In genomic region chr2:173352756-173353139, GRCm38 (mm10) we compare ENCODE assay signal across 8 mouse cellular contexts.
DNase-seq lines count a peak whose midpoint lies in the region; ATAC-seq and TF ChIP-seq lines count a peak whose summit lies in the region.

No protein-coding gene starts in this region.

- no peaks in the 10 kb centered on the region for H3K27me3 ChIP-seq in heart, embryonic 11.5 days (ENCODE audit: control insufficient read depth, insufficient read depth, low read length)
- no peaks in the 10 kb centered on the region for H3K27me3 ChIP-seq in midbrain, embryonic 11.5 days (ENCODE audit: control insufficient read depth, insufficient read depth, low read length)
- no peaks in the 10 kb centered on the region for H3K27me3 ChIP-seq in midbrain, embryonic 13.5 days
- no peaks in the 10 kb centered on the region for H3K27me3 ChIP-seq in hindbrain, embryonic 14.5 days (ENCODE audit: control insufficient read depth, insufficient read depth, low read length)
- no peaks in the 10 kb centered on the region for H3K27me3 ChIP-seq in small intestine, adult 2 months (ENCODE audit: control insufficient read depth, insufficient read depth, low read length)

- no peak for DNase-seq in heart, postnatal 25 days (ENCODE audit: low spot score)
- no peak for DNase-seq in midbrain, embryonic 11.5 days (ENCODE audit: low spot score, missing footprints)
- DNase-seq in hindbrain, embryonic 14.5 days (ENCODE audit: low spot score): no peak
- no peak for DNase-seq in left cerebral cortex, postnatal 4 days
- DNase-seq in retina, postnatal 1 day: no peak

- no peaks in the 10 kb centered on the region for H3K9me3 ChIP-seq in heart, embryonic 11.5 days (replicated peaks; ENCODE audit: control insufficient read depth, low read length)
- H3K9me3 ChIP-seq in midbrain, embryonic 11.5 days (ENCODE audit: control insufficient read depth, low read length): no peaks in the 10 kb centered on the region
- no peaks in the 10 kb centered on the region for H3K9me3 ChIP-seq in midbrain, embryonic 13.5 days
- no peaks in the 10 kb centered on the region for H3K9me3 ChIP-seq in hindbrain, embryonic 14.5 days (ENCODE audit: control insufficient read depth, low read length)

- no peak for TF ChIP-seq POLR2A in small intestine, adult 2 months (IDR thresholded peaks at IDR 0.05; ENCODE audit: low read depth, low read length)

- H3K9ac ChIP-seq in heart, embryonic 11.5 days (ENCODE audit: low read depth, low read length): no peak overlapping the region
- no peak overlapping the region for H3K9ac ChIP-seq in midbrain, embryonic 11.5 days (ENCODE audit: low read length)
- H3K9ac ChIP-seq in midbrain, embryonic 13.5 days (replicated peaks): no peak overlapping the region
- no peak overlapping the region for H3K9ac ChIP-seq in hindbrain, embryonic 14.5 days

- no peak for TF ChIP-seq CTCF in small intestine, adult 2 months (IDR thresholded peaks at IDR 0.05; ENCODE audit: extremely low read depth, insufficient read length, insufficient replicate concordance, low read depth, low read length)

- 41% methylated on average over 3 of the region's 3 CpGs for WGBS in heart, embryonic 11.5 days (ENCODE audit: insufficient replicate concordance)
- 61% methylated on average over 3 of the region's 3 CpGs for WGBS in midbrain, embryonic 11.5 days
- WGBS in midbrain, embryonic 13.5 days: 66% methylated on average over 3 of the region's 3 CpGs
- 36% methylated on average over 3 of the region's 3 CpGs for WGBS in hindbrain, embryonic 14.5 days
- 63% methylated on average over 3 of the region's 3 CpGs for WGBS in small intestine, adult 2 months

- peaks cover 16% of the 10 kb centered on the region for H3K4me1 ChIP-seq in heart, embryonic 11.5 days (ENCODE audit: control insufficient read depth, insufficient read depth, low read length)
- no peaks in the 10 kb centered on the region for H3K4me1 ChIP-seq in midbrain, embryonic 11.5 days (ENCODE audit: control insufficient read depth, insufficient read depth, low read length)
- 0 out of 2 replicates have a peak, but pooled peaks cover 5% of the 10 kb centered on the region for H3K4me1 ChIP-seq in midbrain, embryonic 13.5 days (replicated peaks)
- H3K4me1 ChIP-seq in hindbrain, embryonic 14.5 days (replicated peaks; ENCODE audit: control insufficient read depth, insufficient read depth, low read length): peaks cover 10% of the 10 kb centered on the region; the same call in 1 of the 2 replicates
- H3K4me1 ChIP-seq in small intestine, adult 2 months (ENCODE audit: control insufficient read depth, insufficient read depth, insufficient read length, low read length): peaks cover 6% of the 10 kb centered on the region; the same call in 1 of the 2 replicates

- H3K27ac ChIP-seq in heart, embryonic 11.5 days (ENCODE audit: low read depth, low read length): peak overlapping the region; percentile 59
- H3K27ac ChIP-seq in midbrain, embryonic 11.5 days (ENCODE audit: low read depth, low read length): peak overlapping the region; percentile 27; the same call in 1 of the 2 replicates
- H3K27ac ChIP-seq in midbrain, embryonic 13.5 days: no peak overlapping the region; the same call in 1 of the 2 replicates
- H3K27ac ChIP-seq in hindbrain, embryonic 14.5 days: 0 out of 2 replicates have a peak overlapping the region, but pooled peaks have one; percentile 12
- peak overlapping the region; percentile 48 for H3K27ac ChIP-seq in small intestine, adult 2 months (ENCODE audit: insufficient read depth, low read depth, low read length)

- H3K4me3 ChIP-seq in heart, embryonic 11.5 days (ENCODE audit: low read depth, low read length): no peak overlapping the region
- no peak overlapping the region for H3K4me3 ChIP-seq in midbrain, embryonic 11.5 days (ENCODE audit: low read depth, low read length)
- no peak overlapping the region for H3K4me3 ChIP-seq in midbrain, embryonic 13.5 days (replicated peaks)
- H3K4me3 ChIP-seq in hindbrain, embryonic 14.5 days (replicated peaks; ENCODE audit: low read length): no peak overlapping the region
- H3K4me3 ChIP-seq in small intestine, adult 2 months (ENCODE audit: low read depth, low read length): no peak overlapping the region

- H3K36me3 ChIP-seq in heart, embryonic 11.5 days (ENCODE audit: control insufficient read depth, insufficient read depth, low read length): no peaks in the 10 kb centered on the region
- no peaks in the 10 kb centered on the region for H3K36me3 ChIP-seq in midbrain, embryonic 11.5 days (ENCODE audit: control insufficient read depth, insufficient read depth, low read length)
- H3K36me3 ChIP-seq in midbrain, embryonic 13.5 days: no peaks in the 10 kb centered on the region
- H3K36me3 ChIP-seq in hindbrain, embryonic 14.5 days (replicated peaks; ENCODE audit: control insufficient read depth, insufficient read depth): no peaks in the 10 kb centered on the region
- H3K36me3 ChIP-seq in small intestine, adult 2 months (ENCODE audit: control insufficient read depth, insufficient read depth, low read length): no peaks in the 10 kb centered on the region

- ATAC-seq in heart, embryonic 11.5 days (replicated peaks; ENCODE audit: insufficient number of reproducible peaks, low FRiP score, low TSS enrichment): no peak
- ATAC-seq in midbrain, embryonic 11.5 days (ENCODE audit: low FRiP score): no peak
- no peak for ATAC-seq in midbrain, embryonic 13.5 days
- ATAC-seq in hindbrain, embryonic 14.5 days (ENCODE audit: low FRiP score): no peak; the same call in 1 of the 2 replicates

- no peak overlapping the region for H3K4me2 ChIP-seq in heart, embryonic 11.5 days
- H3K4me2 ChIP-seq in midbrain, embryonic 11.5 days: no peak overlapping the region
- no peak overlapping the region for H3K4me2 ChIP-seq in midbrain, embryonic 13.5 days (replicated peaks)
- H3K4me2 ChIP-seq in hindbrain, embryonic 14.5 days (replicated peaks): no peak overlapping the region

- intact Hi-C loops in heart, postnatal 25 days (cut with DNase I): loop anchor here (2.0 to 5.0 kb wide), 4 partner anchors 16 to 100 kb away; partner anchors contain the start of gene Pmepa1
- intact Hi-C loops in left cerebral cortex, postnatal 4 days (cut with DNase I): no loop called here
